Mouse (Mus musculus) myocyte (in vitro differentiated cells): ENCODE data around the gene Hoxc4. TPM values are rescaled to one million over a fixed set of nuclear protein-coding genes. Genes with fewer than 3 reads are reported as not detected.

ENCODE experiments used
- H3K27me3 ChIP-seq: one replicate; pipeline ENCODE4 v1.6.1; 2011; ENCODE audit not compliant: control insufficient read depth, insufficient read depth, insufficient read length
- H3K36me3 ChIP-seq: one replicate; pipeline ENCODE4 v1.6.1; 2011; ENCODE audit not compliant: control insufficient read depth, insufficient read depth
- H3K4me2 ChIP-seq: one replicate; pipeline ENCODE4 v1.6.1; 2011; ENCODE audit warnings: low read depth, control low read depth
- H3K4me3 ChIP-seq: one replicate; pipeline ENCODE4 v1.5.1; 2011; ENCODE audit warnings: mild to moderate bottlenecking, control low read depth, moderate library complexity
- H3K79me2 ChIP-seq: one replicate; pipeline ENCODE4 v1.6.1; 2011; ENCODE audit not compliant: control insufficient read depth, insufficient read depth
- H3ac ChIP-seq: one replicate; pipeline ENCODE4 v1.6.1; 2011; ENCODE audit not compliant: control insufficient read depth, insufficient read length
- CEBPB ChIP-seq: IDR thresholded peaks from 2 replicates; pipeline ENCODE4 v1.6.1; 2011; ENCODE audit warnings: mild to moderate bottlenecking, moderate library complexity; ENCODE audit not compliant: poor library complexity, insufficient read depth, severe bottlenecking
- E2F4 ChIP-seq: IDR thresholded peaks from one replicate; pipeline ENCODE4 v1.6.1; 2011; ENCODE audit warnings: mild to moderate bottlenecking, control low read depth, moderate library complexity; ENCODE audit not compliant: insufficient read depth
- MAX ChIP-seq: IDR thresholded peaks from one replicate; pipeline ENCODE4 v1.6.1; 2011; ENCODE audit warnings: low read depth, mild to moderate bottlenecking, control low read depth
- MYOD1 ChIP-seq, 3 experiments: IDR thresholded peaks; one replicate each; pipeline ENCODE4 v1.6.1; 2011; ENCODE audit warnings: control low read depth in 2 of 3, low read depth in 2 of 3, mild to moderate bottlenecking in 2 of 3, moderate library complexity in 1 of 3; ENCODE audit not compliant: insufficient read length in 2 of 3, control insufficient read depth in 1 of 3
- MYOG ChIP-seq, 3 experiments: IDR thresholded peaks; one replicate each; pipeline ENCODE4 v1.6.1; 2011; ENCODE audit warnings: control low read depth in 2 of 3, low read depth in 2 of 3, mild to moderate bottlenecking in 2 of 3; ENCODE audit not compliant: insufficient read length in 2 of 3, control insufficient read depth in 1 of 3, insufficient read depth in 1 of 3
- POLR2A ChIP-seq: IDR thresholded peaks from one replicate; pipeline ENCODE4 v1.6.1; 2011; ENCODE audit warnings: low read depth, mild to moderate bottlenecking, control low read depth, moderate library complexity; ENCODE audit not compliant: insufficient read length
- POLR2AphosphoS2 ChIP-seq: IDR thresholded peaks from one replicate; pipeline ENCODE4 v1.6.1; 2011; ENCODE audit warnings: low read depth, control low read depth; ENCODE audit not compliant: insufficient read length
- REST ChIP-seq: IDR thresholded peaks from one replicate; pipeline ENCODE4 v1.6.1; 2011; ENCODE audit warnings: mild to moderate bottlenecking, control low read depth, moderate library complexity; ENCODE audit not compliant: insufficient read depth, insufficient read length
- SRF ChIP-seq: IDR thresholded peaks from one replicate; pipeline ENCODE4 v1.6.1; 2011; ENCODE audit warnings: low read depth; ENCODE audit not compliant: control insufficient read depth, insufficient read length
- TCF12 ChIP-seq: IDR thresholded peaks from one replicate; pipeline ENCODE4 v1.6.1; 2011; ENCODE audit warnings: mild to moderate bottlenecking, control low read depth; ENCODE audit not compliant: poor library complexity, insufficient read depth, severe bottlenecking
- TCF3 ChIP-seq: IDR thresholded peaks from one replicate; pipeline ENCODE4 v1.6.1; 2011; ENCODE audit warnings: low read depth, control low read depth; ENCODE audit not compliant: insufficient read length
- USF1 ChIP-seq: IDR thresholded peaks from one replicate; pipeline ENCODE4 v1.6.1; 2011; ENCODE audit warnings: low read depth, mild to moderate bottlenecking, control low read depth, moderate library complexity
- polyA plus RNA-seq: library from polyadenylated mRNA; unstranded; fragments of >200 nt; fragmentation: generic; extraction: Trizol; gene quantifications from one replicate; pipeline ENCODE4 v1.2.1, GENCODE M21; 2012; ENCODE audit warnings: missing spikeins

The Hoxc4 gene
- polyA plus RNA-seq, result 3.6 TPM

DNA sequence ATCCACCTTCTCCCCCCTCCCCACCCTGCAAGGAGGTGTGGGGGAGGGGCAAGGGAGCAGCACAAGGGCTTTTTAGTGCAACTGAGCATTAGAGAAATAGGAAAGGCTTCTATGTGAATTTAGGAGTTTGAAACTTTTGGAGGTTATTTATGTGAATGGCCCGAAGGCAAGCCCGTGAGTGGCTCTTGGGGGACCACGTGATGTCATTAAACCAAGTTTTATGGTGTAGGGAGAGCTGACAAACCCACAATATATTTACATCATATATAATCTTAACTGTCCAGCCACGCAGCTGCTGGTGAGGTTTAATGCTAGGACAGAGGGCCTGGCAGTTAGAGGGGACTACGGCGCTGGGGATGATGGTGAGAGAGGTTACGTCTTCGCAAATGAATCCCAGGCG, at the start of gene Hoxc4:
Gene Hoxc4 (plus strand): TSS at position 299 of the 400 bp plus-strand sequence.
- H3K4me2 ChIP-seq, result no peak within 1 kb of the TSS
- no peaks in the 10 kb centered on the region for H3K36me3 ChIP-seq
- no peak within 1 kb of the TSS for H3ac ChIP-seq
- H3K27me3 ChIP-seq, result no peaks in the 10 kb centered on the region
- no peaks in the 10 kb centered on the region for H3K79me2 ChIP-seq
- TF ChIP-seq SRF, result no peak
- TF ChIP-seq MYOG (IDR thresholded peaks at IDR 0.05; ENCODE audit: control insufficient read depth in 1 of 3, insufficient read depth in 1 of 3, insufficient read length in 2 of 3, low read depth in 2 of 3), result no peak
- no peak for TF ChIP-seq MYOD1 (IDR thresholded peaks at IDR 0.05; ENCODE audit: control insufficient read depth in 1 of 3, insufficient read length in 2 of 3, low read depth in 2 of 3)
- no peak for TF ChIP-seq E2F4
- TF ChIP-seq TCF12, result no peak
- no peak for TF ChIP-seq REST
- no peak for TF ChIP-seq TCF3
- TF ChIP-seq USF1, result no peak
- no peak for TF ChIP-seq MAX
- no peak for TF ChIP-seq POLR2AphosphoS2
- TF ChIP-seq POLR2A, result no peak
- TF ChIP-seq CEBPB, result no peak
- H3K4me3 ChIP-seq, result no peak within 1 kb of the TSS

GRCm38 (mm10) chr15:102969296-102969695, 49.4 kb upstream of the Hoxc4 start:
- Histone ChIP-seq H3K79me2 (peaks cover 97% of the 10 kb centered on the region), H3ac (no peak overlapping the region), H3K27me3 (no peaks in the 10 kb centered on the region), H3K4me2 (peak overlapping the region; percentile 98), H3K4me3 (peak overlapping the region; percentile 85), H3K36me3 (no peaks in the 10 kb centered on the region)
- TF ChIP-seq E2F4, result no peak
- no peak for TF ChIP-seq TCF12
- TF ChIP-seq REST, result no peak
- no peak for TF ChIP-seq POLR2A
- TF ChIP-seq MYOD1 (IDR thresholded peaks at IDR 0.05; ENCODE audit: control insufficient read depth in 1 of 3, insufficient read length in 2 of 3, low read depth in 2 of 3), result no peak
- no peak for TF ChIP-seq CEBPB
- no peak for TF ChIP-seq SRF
- no peak for TF ChIP-seq USF1
- TF ChIP-seq MAX, result no peak

DNA sequence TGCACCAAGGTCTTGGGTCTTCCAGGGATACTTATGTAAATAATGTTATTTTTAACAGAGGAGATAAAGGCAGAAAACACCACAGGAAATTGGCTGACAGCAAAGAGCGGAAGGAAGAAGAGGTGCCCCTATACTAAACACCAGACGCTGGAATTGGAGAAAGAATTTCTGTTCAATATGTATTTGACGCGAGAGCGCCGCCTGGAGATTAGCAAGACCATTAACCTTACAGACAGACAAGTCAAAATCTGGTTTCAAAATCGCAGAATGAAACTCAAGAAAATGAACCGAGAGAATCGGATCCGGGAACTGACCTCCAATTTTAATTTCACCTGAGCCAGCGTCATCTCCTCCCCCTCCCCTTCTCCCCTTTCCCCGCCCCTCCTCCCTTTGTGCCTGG, 48.0 kb upstream of the Hoxc4 start:
- H3K36me3 ChIP-seq, result no peaks in the 10 kb centered on the region
- H3K27me3 ChIP-seq, result no peaks in the 10 kb centered on the region
- H3K79me2 ChIP-seq, result peaks cover 98% of the 10 kb centered on the region
- no peak overlapping the region for H3ac ChIP-seq
- no peak for TF ChIP-seq USF1
- no peak for TF ChIP-seq CEBPB
- no peak for TF ChIP-seq TCF12
- no peak for TF ChIP-seq REST
- no peak for TF ChIP-seq POLR2AphosphoS2
- no peak for TF ChIP-seq SRF
- no peak for TF ChIP-seq MAX
- no peak for TF ChIP-seq POLR2A
- no peak for TF ChIP-seq TCF3
- TF ChIP-seq MYOG (IDR thresholded peaks at IDR 0.05; ENCODE audit: control insufficient read depth in 1 of 3, insufficient read depth in 1 of 3, insufficient read length in 2 of 3, low read depth in 2 of 3), result no peak
- no peak for TF ChIP-seq MYOD1 (IDR thresholded peaks at IDR 0.05; ENCODE audit: control insufficient read depth in 1 of 3, insufficient read length in 2 of 3, low read depth in 2 of 3)
- no peak for TF ChIP-seq E2F4
- H3K4me2 ChIP-seq, result peak overlapping the region; percentile 98
- peak overlapping the region; percentile 21 for H3K4me3 ChIP-seq

DNA sequence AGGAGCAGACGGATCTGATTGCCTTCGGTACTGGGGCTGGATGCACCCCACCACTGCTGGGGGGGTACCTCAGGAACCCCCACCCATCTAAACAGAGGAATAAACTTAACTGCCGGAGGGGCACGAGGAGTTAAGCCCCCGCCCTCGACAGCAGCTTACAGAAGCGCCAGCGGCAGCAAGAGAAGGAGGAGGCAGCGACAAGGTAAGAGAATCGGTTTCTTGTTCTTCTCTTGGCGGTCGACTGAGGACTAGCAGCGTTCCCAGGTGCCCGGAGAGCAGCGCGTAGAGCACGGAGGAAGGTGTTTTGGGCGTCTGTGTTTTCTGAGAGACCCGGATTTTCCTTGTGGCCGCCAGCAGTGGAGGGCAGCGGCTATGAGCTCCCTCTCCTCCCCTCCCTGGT, 46.5 kb upstream of the Hoxc4 start:
- Histone ChIP-seq H3K27me3 (no peaks in the 10 kb centered on the region), H3K79me2 (peaks cover 100% of the 10 kb centered on the region), H3K4me2 (peak overlapping the region; percentile 98), H3K4me3 (peak overlapping the region; percentile 21), H3ac (peak overlapping the region; percentile 3), H3K36me3 (no peaks in the 10 kb centered on the region)
- TF ChIP-seq POLR2AphosphoS2, result peak; percentile 36
- no peak for TF ChIP-seq TCF3

DNA sequence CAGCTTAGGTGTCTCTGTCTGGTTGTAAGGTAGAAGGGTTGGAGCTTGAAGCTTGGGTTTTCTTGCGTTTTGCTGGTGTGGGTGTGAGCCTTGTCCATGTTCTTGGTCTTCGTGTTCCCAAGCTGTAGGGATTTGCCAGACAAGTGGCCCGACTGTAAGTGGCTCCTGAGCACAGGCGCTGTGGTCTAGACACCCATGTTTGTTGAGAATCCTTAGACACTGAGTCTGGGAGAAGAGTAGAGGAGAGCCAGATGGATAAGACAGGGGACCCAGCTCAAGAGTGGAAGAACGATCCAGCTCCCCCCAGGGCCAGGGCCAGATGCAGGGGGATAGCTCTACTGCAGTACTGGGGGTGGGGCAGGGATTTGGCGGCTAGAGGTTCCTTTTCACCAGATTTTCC, 46.0 kb upstream of the Hoxc4 start:
- Histone ChIP-seq H3ac (peak overlapping the region; percentile 3), H3K27me3 (no peaks in the 10 kb centered on the region), H3K4me3 (peak overlapping the region; percentile 21), H3K4me2 (peak overlapping the region; percentile 98), H3K36me3 (no peaks in the 10 kb centered on the region), H3K79me2 (peaks cover 100% of the 10 kb centered on the region)
- no peak for TF ChIP-seq MYOG (IDR thresholded peaks at IDR 0.05; ENCODE audit: control insufficient read depth in 1 of 3, insufficient read depth in 1 of 3, insufficient read length in 2 of 3, low read depth in 2 of 3)
- TF ChIP-seq MAX, result no peak
- TF ChIP-seq E2F4, result no peak
- no peak for TF ChIP-seq USF1
- TF ChIP-seq POLR2A, result no peak
- no peak for TF ChIP-seq MYOD1 (IDR thresholded peaks at IDR 0.05; ENCODE audit: control insufficient read depth in 1 of 3, insufficient read length in 2 of 3, low read depth in 2 of 3)
- no peak for TF ChIP-seq TCF12
- TF ChIP-seq POLR2AphosphoS2, result no peak
- TF ChIP-seq SRF, result no peak
- TF ChIP-seq CEBPB, result no peak
- TF ChIP-seq TCF3, result no peak
- no peak for TF ChIP-seq REST
